Mouse (Mus musculus): ENCODE data around the gene Dnah14. TPM values are rescaled to one million over a fixed set of nuclear protein-coding genes. Genes with fewer than 3 reads are reported as not detected.

Gene Dnah14
- polyA plus RNA-seq, 1 experiment: 0.14 TPM

DNA sequence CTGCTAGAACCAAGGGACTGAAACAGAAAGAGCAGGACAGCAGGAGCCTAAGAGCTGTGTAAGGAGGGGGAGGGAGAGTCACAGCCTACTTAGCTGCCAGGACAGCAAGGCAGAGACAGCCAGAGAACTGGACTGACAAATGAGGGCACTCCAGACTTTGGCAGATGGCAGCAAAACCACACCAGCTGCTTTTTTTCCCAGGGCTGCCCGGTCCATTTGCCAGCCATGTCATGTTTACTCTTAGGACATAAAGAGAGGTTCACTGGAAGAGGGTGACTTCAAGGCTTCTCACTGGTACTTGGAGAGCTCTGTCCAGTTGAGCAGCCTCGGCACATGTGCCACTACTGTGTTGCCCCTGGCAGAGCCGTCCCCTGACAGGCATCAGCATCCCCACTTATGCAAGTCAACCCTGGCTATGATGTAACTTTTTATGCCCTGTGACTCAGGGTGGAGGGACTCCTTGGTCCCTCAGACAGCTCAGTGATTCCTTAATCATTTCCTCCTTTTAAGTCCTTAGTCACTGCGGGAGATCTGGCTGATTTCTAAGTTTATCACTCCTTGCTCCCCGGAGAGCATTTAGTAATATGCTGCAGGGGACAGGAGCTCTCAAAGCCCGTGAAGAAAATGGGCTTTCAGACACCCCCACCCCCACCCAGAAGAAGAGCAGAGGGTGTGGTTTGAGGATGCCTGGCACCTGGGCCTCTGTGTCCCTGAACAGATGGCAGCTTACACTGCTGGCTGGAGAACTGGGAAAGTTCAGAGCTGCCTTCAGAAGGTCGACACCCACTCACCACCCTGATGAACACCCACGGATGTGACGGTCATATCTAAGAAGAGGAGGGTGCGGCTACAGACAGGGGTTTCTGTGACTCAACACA, 23.6 kb upstream of the Dnah14 start:
- peak; percentile 80 for DNase-seq (ENCODE audit: low read depth)
- TF ChIP-seq CTCF (IDR thresholded peaks at IDR 0.05; ENCODE audit: borderline replicate concordance, extremely low read depth, insufficient read depth, insufficient read length): no peak
- TF ChIP-seq POLR2A (IDR thresholded peaks at IDR 0.05; ENCODE audit: borderline replicate concordance, extremely low read depth, insufficient read depth, insufficient read length, poor library complexity, severe bottlenecking): no peak

DNA sequence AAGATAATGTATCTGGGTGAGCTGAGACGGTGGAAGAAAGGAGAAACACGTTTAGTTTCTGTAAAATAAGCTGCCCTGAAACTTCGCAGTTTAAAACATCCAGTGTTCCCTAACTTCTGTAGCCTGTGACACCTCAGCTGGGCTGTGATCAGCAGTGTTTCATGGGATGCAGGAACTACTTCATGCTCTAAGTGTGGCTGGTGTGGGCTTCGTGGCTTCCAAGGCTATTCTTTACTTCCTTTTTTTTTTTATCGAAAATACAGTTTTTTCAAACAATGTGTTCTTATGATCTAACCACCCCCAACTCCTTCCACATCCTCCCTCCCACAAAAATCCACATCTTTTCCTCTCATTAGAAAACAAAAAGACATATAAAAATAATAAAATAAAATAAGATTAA, 20.9 kb upstream of the Dnah14 start:
- TF ChIP-seq POLR2A (IDR thresholded peaks at IDR 0.05; ENCODE audit: borderline replicate concordance, extremely low read depth, insufficient read depth, insufficient read length, poor library complexity, severe bottlenecking) (no peak), CTCF (IDR thresholded peaks at IDR 0.05; ENCODE audit: borderline replicate concordance, extremely low read depth, insufficient read depth, insufficient read length) (no peak)

DNA sequence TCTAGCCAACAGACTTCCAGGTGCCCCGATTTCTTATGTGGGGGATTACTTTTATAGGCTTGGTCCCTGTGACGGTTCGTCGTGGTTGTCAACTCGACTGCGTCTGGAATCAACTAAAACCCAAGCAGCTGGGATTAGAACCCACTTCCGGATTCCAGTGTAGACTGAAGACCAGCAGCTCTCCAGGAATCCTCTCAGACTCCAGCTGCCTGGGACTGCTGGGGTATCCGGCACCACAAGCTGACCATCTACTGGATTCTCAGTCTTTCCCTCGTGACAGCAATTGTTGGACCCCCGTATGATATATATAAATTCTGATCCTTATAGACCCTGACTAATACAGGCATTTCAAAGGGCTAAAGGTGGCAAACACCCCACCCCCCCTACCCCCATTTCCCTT, 16.7 kb upstream of the Dnah14 start:
- DNase-seq (ENCODE audit: low read depth): no peak
- no peak for TF ChIP-seq POLR2A (IDR thresholded peaks at IDR 0.05; ENCODE audit: borderline replicate concordance, extremely low read depth, insufficient read depth, insufficient read length, poor library complexity, severe bottlenecking)
- TF ChIP-seq CTCF (IDR thresholded peaks at IDR 0.05; ENCODE audit: borderline replicate concordance, extremely low read depth, insufficient read depth, insufficient read length): no peak

More for the DNA sequence above, 20.9 kb upstream of the Dnah14 start:
- no peak for DNase-seq (ENCODE audit: low read depth)

DNA sequence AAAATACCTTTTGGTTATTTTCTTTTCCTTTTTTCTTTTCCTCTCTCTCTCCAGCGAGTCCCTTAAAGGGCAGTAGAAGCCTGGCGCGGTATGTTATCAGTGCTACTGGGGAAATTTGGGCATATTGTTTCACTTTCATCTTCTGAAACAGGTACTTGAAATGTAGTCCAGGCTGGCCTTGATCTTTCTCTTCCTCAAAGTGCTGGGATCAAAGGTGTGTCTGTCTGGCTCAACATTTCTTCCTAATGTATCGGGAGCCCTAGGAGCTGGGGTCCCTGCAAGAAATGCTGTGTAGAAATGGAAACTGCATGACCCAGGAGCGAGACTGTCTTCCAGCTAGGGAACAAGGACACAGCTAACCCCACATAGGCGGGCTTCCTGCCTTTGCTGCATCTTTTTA, 16.0 kb upstream of the Dnah14 start:
- DNase-seq (ENCODE audit: low read depth): no peak
- TF ChIP-seq CTCF (IDR thresholded peaks at IDR 0.05; ENCODE audit: borderline replicate concordance, extremely low read depth, insufficient read depth, insufficient read length) (no peak), POLR2A (IDR thresholded peaks at IDR 0.05; ENCODE audit: borderline replicate concordance, extremely low read depth, insufficient read depth, insufficient read length, poor library complexity, severe bottlenecking) (no peak)

DNA sequence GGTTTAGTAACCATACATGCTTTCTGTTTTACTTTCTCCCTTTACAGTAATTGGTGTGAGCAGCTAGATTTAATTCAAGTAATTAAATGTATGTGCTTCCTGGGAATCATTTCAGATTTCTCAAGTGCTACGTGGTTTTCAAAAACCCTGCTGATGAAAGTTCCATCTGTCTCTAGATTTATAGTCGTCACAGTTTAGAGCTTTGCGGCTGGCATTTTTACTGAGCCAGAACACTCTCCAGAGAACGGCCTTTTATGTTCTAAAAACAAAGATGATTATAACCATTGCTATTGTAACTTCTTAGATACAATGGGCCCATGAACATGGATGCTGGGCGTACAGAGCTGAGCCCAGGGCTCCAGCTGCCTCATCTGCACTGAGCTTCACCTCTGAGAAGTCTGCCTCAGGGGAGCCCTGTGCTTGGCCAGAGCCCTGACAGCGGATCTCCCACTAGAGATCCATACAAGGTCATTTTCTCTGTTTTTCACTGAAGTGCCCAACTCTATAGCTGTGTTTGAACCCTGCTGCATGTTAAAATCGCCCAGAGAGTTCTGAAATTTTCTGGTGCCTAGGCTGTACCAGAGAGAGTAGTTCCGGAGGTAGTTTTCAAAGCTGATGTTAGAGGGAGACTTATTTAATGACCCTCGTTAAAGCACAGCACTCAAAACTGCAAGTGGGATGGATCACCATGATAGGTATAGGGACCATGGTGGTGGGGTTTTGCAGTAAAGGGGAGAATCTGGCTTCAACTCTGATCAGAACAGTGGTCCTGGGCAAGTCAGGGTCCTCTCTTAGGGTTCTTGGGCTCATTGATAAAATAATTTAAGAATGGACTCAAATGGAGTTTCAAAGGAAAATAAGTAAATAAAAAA, 15.2 kb upstream of the Dnah14 start:
- TF ChIP-seq POLR2A (IDR thresholded peaks at IDR 0.05; ENCODE audit: borderline replicate concordance, extremely low read depth, insufficient read depth, insufficient read length, poor library complexity, severe bottlenecking): no peak
- DNase-seq (ENCODE audit: low read depth): peak; percentile 54

DNA sequence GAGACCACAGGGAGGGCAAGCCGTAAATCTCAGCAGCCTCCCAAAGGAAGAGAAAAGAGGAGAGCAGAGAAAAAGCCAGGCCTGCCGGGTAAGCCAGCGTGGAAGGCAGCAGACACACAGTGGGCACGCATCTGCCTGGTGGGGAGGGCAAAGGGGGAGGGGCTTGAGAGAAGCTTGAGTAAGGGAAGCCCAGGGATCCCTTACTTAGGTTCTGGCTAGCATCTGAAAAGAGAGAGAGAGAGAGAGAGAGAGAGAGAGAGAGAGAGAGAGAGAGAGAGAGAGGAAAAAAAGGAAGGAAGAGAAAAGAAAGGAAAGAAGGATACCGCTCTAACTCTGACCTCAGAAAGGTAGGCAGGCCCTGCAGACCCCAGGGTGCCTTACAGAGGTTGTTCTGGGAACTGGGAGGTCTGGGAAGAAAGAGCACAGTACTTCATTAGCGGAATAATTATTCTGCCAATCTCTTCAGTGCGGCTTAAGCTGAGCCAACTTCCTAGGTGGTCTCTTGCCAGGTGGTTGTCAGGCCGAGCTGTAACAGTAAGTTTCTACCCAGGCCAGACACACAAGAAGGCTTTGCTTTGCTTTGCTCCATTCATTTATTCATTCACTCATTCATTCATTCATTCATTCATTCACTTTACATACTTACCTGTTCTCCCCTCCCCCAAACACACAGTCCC, 14.5 kb upstream of the Dnah14 start:
- TF ChIP-seq CTCF (IDR thresholded peaks at IDR 0.05; ENCODE audit: borderline replicate concordance, extremely low read depth, insufficient read depth, insufficient read length): no peak
- no peak for TF ChIP-seq POLR2A (IDR thresholded peaks at IDR 0.05; ENCODE audit: borderline replicate concordance, extremely low read depth, insufficient read depth, insufficient read length, poor library complexity, severe bottlenecking)
- peak; percentile 83 for DNase-seq (ENCODE audit: low read depth)

DNA sequence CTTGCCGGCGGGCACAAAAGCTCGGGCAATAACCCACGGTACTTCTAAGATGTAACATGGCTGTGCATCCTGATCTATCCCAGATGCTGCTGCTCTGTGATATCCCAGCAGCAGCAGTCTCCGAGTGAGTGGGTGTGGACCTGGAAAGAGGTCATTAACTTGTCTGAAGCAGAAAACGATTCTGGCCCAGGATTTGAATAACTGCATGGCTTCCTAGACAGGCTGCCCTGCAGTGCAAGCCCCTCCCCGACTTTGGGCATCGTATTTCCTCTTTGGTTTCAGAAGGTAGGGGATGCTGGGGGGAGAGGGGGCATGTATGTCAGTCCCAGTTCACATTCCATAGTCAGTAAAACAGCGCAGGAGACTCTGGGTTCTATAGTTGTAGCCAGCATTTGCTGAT, 6.9 kb upstream of the Dnah14 start:
- TF ChIP-seq POLR2A (IDR thresholded peaks at IDR 0.05; ENCODE audit: borderline replicate concordance, extremely low read depth, insufficient read depth, insufficient read length, poor library complexity, severe bottlenecking): no peak
- no peak for TF ChIP-seq CTCF (IDR thresholded peaks at IDR 0.05; ENCODE audit: borderline replicate concordance, extremely low read depth, insufficient read depth, insufficient read length)
- DNase-seq (ENCODE audit: low read depth): no peak

DNA sequence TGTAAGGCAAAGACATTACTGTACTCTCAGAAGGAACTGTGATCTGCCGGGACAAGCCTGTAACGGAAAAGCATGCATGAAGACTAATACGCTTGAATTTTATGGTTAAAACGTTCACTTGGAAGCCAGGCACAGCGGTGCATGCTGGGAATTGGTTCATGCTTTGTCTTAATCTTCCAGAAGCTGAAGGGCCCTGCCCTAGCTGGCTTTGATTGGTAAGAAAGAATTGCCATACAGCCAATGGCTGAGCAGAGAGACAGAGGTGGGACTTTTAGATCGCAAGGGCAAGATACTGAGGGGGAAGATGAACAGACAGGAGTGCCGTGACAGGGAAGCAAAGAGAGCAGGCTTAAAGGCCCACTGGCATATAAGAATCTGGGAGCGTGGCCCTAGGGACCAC, 6.8 kb downstream of the Dnah14 start:
- peak; percentile 69 for DNase-seq (ENCODE audit: low read depth)
- TF ChIP-seq POLR2A (IDR thresholded peaks at IDR 0.05; ENCODE audit: borderline replicate concordance, extremely low read depth, insufficient read depth, insufficient read length, poor library complexity, severe bottlenecking): no peak
- TF ChIP-seq CTCF (IDR thresholded peaks at IDR 0.05; ENCODE audit: borderline replicate concordance, extremely low read depth, insufficient read depth, insufficient read length): no peak

DNA sequence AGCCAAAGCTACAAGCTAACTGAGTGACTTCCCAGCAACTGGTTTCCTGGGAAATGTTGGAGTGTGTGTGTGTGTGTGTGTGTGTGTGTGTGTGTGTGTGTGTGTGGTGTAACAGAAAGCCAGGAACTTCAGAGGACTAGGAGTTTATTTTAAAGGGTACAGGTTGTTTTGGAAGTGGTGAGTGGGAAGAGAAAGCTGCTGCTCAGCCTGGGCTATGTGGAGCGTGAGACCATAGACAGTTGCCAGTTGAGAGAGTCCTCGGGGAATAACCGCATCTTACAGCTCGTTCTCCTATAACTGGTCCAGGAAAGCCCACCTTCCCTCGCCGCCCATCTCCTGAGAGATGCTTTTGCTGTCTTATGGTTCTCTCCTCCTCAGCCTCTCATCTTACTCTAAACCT, 12.8 kb downstream of the Dnah14 start:
- DNase-seq (ENCODE audit: low read depth): no peak
- TF ChIP-seq CTCF (IDR thresholded peaks at IDR 0.05; ENCODE audit: borderline replicate concordance, extremely low read depth, insufficient read depth, insufficient read length): no peak
- TF ChIP-seq POLR2A (IDR thresholded peaks at IDR 0.05; ENCODE audit: borderline replicate concordance, extremely low read depth, insufficient read depth, insufficient read length, poor library complexity, severe bottlenecking): no peak

DNA sequence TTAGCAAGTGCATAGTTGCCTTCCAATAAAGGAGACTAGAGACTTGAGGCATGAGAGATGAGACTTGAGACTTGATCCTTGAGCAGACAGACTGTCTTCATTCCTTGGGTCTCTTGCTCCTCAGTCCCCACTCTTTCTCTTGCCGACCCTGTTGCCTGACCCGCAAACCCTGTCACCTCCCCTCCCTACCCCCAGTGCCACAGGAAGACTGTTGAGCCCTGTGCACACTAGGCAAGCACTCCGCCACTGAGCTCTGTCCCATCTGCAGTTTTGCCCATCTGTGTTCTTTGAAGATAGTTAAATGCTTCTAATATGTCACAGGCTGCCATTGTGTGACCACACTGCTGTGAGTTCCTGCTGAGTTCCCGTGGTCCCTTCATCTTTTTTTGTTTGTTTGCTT, 23.0 kb downstream of the Dnah14 start:
- TF ChIP-seq CTCF (IDR thresholded peaks at IDR 0.05; ENCODE audit: borderline replicate concordance, extremely low read depth, insufficient read depth, insufficient read length) (no peak), POLR2A (IDR thresholded peaks at IDR 0.05; ENCODE audit: borderline replicate concordance, extremely low read depth, insufficient read depth, insufficient read length, poor library complexity, severe bottlenecking) (no peak)

DNA sequence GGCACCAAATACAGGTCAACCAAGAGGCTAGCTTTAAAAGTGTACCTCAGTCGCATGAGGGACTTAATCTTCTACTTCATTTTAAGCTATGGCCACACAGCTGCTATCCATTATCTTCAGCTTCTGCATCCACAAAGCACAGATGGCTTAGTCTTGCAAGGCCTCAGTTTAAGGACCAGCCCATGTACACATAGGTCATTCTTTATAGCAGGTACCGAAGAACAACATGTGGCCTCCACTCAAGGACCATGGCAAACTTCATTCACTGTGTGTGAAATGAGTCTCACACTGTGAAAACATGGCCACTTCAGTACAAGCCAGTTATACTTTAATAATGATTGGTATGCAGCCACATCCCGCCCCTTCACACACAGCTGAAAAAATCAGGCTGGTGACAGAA, 34.8 kb downstream of the Dnah14 start:
- DNase-seq (ENCODE audit: low read depth): peak; percentile 14
- TF ChIP-seq POLR2A (IDR thresholded peaks at IDR 0.05; ENCODE audit: borderline replicate concordance, extremely low read depth, insufficient read depth, insufficient read length, poor library complexity, severe bottlenecking) (no peak), CTCF (IDR thresholded peaks at IDR 0.05; ENCODE audit: borderline replicate concordance, extremely low read depth, insufficient read depth, insufficient read length) (no peak)

More for the DNA sequence above, 23.0 kb downstream of the Dnah14 start:
- no peak for DNase-seq (ENCODE audit: low read depth)
